Mouse (Mus musculus) limb, embryonic 10.5 days (tissue): ENCODE measurements at regions not wholly inside any gene's neighbourhood (a gene's known extent, or its start where the extent isn't known, plus 50 kb on each side); places are given as distances from the start of the nearest gene placed in this dataset.
A peak's percentile ranks its signal among the peaks of the same experiment; 100 is the strongest.
"Not testable (repeated sequence)": the region's sequence is repeated elsewhere in the genome, so short reads cannot be mapped to it uniquely, and the experiment has no call there.

ENCODE experiments used
- DNase-seq: peaks from one replicate; pipeline ENCODE4 v3.0.0-alpha.2; 2017; ENCODE audit warnings: low spot score
- H3K27ac ChIP-seq: fragments of 300-500 bp; sonication (generic); 2 replicates; pipeline ENCODE4 v1.5.1; 2016; ENCODE audit warnings: mild to moderate bottlenecking
- H3K27me3 ChIP-seq: fragments of 300-500 bp; sonication (generic); 2 replicates; pipeline ENCODE4 v1.6.1; 2016; ENCODE audit warnings: low read depth, mild to moderate bottlenecking; ENCODE audit not compliant: poor library complexity, severe bottlenecking
- H3K36me3 ChIP-seq: fragments of 300-500 bp; sonication (generic); 2 replicates; pipeline ENCODE4 v1.6.1; 2016; ENCODE audit warnings: mild to moderate bottlenecking, moderate library complexity
- H3K4me1 ChIP-seq: fragments of 300-500 bp; sonication (generic); 2 replicates; pipeline ENCODE4 v1.6.1; 2016
- H3K4me3 ChIP-seq: fragments of 300-500 bp; sonication (generic); 2 replicates; pipeline ENCODE4 v1.5.1; 2016; ENCODE audit warnings: mild to moderate bottlenecking, moderate library complexity
- H3K9me3 ChIP-seq: fragments of 300-500 bp; sonication (generic); replicated peaks from 2 replicates; pipeline ENCODE4 v1.6.1; 2016; ENCODE audit warnings: mild to moderate bottlenecking
- WGBS: fragments of 180-500 bp; shearing (Covaris S2); methylation state at CpG from one replicate; pipeline ENCODE4 v1.1.7; 2016; 5-methylcytosine and 5-hydroxymethylcytosine counted together

DNA sequence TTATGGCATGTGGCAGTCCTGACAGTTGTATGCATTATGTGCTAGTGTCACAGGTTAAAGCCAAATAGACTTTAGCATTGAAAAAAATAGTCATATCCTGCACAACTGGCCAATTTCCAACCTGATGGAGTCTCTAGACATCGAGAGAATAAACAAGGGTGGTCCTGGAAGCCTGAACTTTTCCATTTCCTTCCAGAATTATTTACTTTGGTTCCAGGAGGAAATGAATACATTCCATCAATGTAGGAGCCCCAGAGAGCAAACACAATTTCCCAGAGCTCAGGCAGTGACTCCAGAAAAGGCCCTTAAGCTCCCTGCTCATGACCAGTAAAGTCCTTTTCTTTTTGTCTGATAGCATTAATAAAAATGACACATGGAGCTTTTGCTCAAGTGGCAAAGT lies 151.9 kb upstream of the Got2 start:
- H3K27me3 ChIP-seq: no peaks in the 10 kb centered on the region
- no peak for DNase-seq
- peaks cover 26% of the 10 kb centered on the region for H3K4me1 ChIP-seq
- no peaks in the 10 kb centered on the region for H3K36me3 ChIP-seq
- no peak overlapping the region for H3K4me3 ChIP-seq
- H3K27ac ChIP-seq: peak overlapping the region; percentile 56; the same call in 1 of the 2 replicates
- WGBS: 53% methylated on average over 1 of the region's 1 CpGs
- H3K9me3 ChIP-seq: no peaks in the 10 kb centered on the region

- not testable (repeated sequence) for H3K9me3 ChIP-seq, H3K4me1 ChIP-seq, DNase-seq, H3K4me3 ChIP-seq, H3K27ac ChIP-seq, H3K27me3 ChIP-seq, H3K36me3 ChIP-seq
- WGBS: 85% methylated on average over 3 of the region's 3 CpGs
Measured at GRCm38 (mm10) chr8:96018742-96019141, 130.4 kb upstream of the Got2 start.

GRCm38 (mm10) chr8:96012002-96012401 lies 123.7 kb upstream of the Got2 start:
- WGBS: 81% methylated on average over 1 of the region's 1 CpGs
- Histone ChIP-seq H3K4me1 (no peaks in the 10 kb centered on the region), H3K4me3 (no peak overlapping the region), H3K9me3 (no peaks in the 10 kb centered on the region), H3K27ac (no peak overlapping the region), H3K27me3 (no peaks in the 10 kb centered on the region), H3K36me3 (no peaks in the 10 kb centered on the region)
- no peak for DNase-seq

- no peak for DNase-seq
- WGBS: 87% methylated on average over 8 of the region's 8 CpGs
- Histone ChIP-seq H3K36me3 (no peaks in the 10 kb centered on the region), H3K27ac (no peak overlapping the region), H3K27me3 (no peaks in the 10 kb centered on the region), H3K4me3 (no peak overlapping the region), H3K4me1 (peaks cover 4% of the 10 kb centered on the region; the same call in 1 of the 2 replicates), H3K9me3 (no peaks in the 10 kb centered on the region)
Measured at GRCm38 (mm10) chr8:95991826-95992463, 103.6 kb upstream of the Got2 start.

DNA sequence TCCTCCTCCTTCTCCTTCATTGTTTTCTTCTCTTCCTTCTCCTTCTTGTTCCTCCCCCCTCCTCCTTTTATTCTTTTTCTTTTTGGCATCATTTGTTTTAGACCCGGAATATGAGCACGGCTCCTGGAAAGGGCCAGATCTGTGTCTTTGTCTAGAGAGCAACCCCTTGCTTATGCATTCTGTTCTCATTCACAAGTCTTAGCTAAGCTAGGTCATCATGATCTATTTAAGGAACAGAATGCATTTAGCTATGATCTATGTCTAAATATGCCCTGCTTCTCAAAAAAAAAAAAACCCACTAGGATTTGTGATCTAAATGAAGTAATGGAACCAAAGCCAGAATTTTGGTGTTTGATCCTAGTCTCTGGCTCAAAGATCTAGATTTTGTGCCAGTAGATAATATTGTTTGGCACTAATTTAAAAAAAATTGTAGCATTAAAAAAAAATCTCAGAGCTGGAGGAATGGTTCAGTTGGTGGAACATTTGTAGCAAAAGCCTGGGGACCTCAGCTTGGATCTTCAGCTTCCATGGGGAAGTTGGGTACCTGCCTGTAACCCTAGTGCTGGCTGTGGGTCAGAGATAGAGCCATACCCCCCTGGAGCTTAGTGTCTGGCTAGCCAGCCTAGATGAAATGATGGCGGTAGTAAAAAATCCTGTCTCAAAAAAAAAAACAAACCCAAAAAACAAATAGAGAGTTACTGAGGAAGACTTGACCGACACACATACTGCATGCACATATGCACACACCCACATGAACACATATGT lies 100.5 kb upstream of the Got2 start:
- no peak for DNase-seq
- no peak overlapping the region for H3K27ac ChIP-seq
- 93% methylated on average over 4 of the region's 4 CpGs for WGBS
- H3K4me1 ChIP-seq: peaks cover 4% of the 10 kb centered on the region; the same call in 1 of the 2 replicates
- no peaks in the 10 kb centered on the region for H3K9me3 ChIP-seq
- no peak overlapping the region for H3K4me3 ChIP-seq
- no peaks in the 10 kb centered on the region for H3K36me3 ChIP-seq
- H3K27me3 ChIP-seq: no peaks in the 10 kb centered on the region

DNA sequence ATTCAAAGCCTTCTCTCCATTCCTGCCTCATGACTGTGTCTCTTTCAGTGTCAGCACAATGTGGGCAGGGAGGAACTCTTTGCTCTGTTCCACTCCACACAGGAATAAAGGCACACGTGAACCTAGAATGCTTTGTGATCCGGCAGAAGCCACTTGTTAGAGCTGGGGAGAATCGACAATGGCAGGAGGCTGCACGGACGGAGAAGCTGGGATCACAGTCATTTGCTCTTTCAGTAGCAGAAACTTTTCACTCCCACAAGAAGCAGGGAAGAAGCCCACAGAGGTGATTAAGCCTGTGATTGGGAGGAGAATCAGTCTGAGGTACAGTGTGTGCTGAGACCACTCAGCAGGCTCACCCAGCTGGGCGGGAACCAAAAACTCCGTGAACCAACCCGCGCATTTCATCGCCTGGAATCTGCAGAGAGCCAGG lies 98.7 kb upstream of the Got2 start:
- H3K4me3 ChIP-seq: peak overlapping the region; percentile 9
- H3K4me1 ChIP-seq: peaks cover 4% of the 10 kb centered on the region; the same call in 1 of the 2 replicates
- no peak overlapping the region for H3K27ac ChIP-seq
- no peaks in the 10 kb centered on the region for H3K9me3 ChIP-seq
- 36% methylated on average over 10 of the region's 10 CpGs for WGBS
- H3K36me3 ChIP-seq: no peaks in the 10 kb centered on the region
- no peaks in the 10 kb centered on the region for H3K27me3 ChIP-seq
- no peak for DNase-seq

- 72% methylated on average over 3 of the region's 3 CpGs for WGBS
- Histone ChIP-seq H3K27ac (no peak overlapping the region), H3K27me3 (no peaks in the 10 kb centered on the region), H3K4me3 (no peak overlapping the region), H3K36me3 (no peaks in the 10 kb centered on the region), H3K9me3 (no peaks in the 10 kb centered on the region), H3K4me1 (peaks cover 4% of the 10 kb centered on the region; the same call in 1 of the 2 replicates)
- no peak for DNase-seq
Measured at GRCm38 (mm10) chr8:95986410-95986809, 98.1 kb upstream of the Got2 start.

- Histone ChIP-seq H3K36me3 (no peaks in the 10 kb centered on the region), H3K27ac (no peak overlapping the region), H3K9me3 (no peaks in the 10 kb centered on the region), H3K27me3 (no peaks in the 10 kb centered on the region), H3K4me3 (no peak overlapping the region), H3K4me1 (peaks cover 4% of the 10 kb centered on the region; the same call in 1 of the 2 replicates)
- 80% methylated on average over 2 of the region's 2 CpGs for WGBS
- no peak for DNase-seq
Measured at GRCm38 (mm10) chr8:95983690-95984089, 95.3 kb upstream of the Got2 start.

DNA sequence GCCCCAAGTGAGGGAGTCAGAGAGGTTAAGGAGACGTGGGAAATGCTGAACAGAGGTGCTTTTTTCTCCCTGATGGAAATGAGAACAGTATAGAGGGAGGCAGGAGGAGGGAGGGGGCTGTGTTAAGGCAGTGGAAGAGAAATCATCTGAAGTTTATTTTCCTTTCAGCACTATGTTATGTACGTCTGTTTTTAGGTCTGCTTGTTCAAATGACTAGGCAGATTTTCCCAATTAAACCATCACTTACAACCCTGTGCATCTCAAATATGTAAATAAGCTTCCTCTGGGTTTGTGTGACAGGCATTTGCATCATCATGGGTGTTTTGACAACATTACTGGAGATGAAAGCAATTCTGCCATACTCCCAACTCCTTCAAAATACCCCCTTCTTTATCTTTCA lies 92.1 kb upstream of the Got2 start:
- H3K9me3 ChIP-seq: no peaks in the 10 kb centered on the region
- WGBS: 44% methylated on average over 2 of the region's 2 CpGs
- H3K27me3 ChIP-seq: no peaks in the 10 kb centered on the region
- no peak for DNase-seq
- no peaks in the 10 kb centered on the region for H3K36me3 ChIP-seq
- no peak overlapping the region for H3K4me3 ChIP-seq
- no peaks in the 10 kb centered on the region for H3K4me1 ChIP-seq
- no peak overlapping the region for H3K27ac ChIP-seq

- H3K27ac ChIP-seq: no peak overlapping the region
- peaks cover 6% of the 10 kb centered on the region for H3K4me1 ChIP-seq
- no peaks in the 10 kb centered on the region for H3K36me3 ChIP-seq
- no peak overlapping the region for H3K4me3 ChIP-seq
- 52% methylated on average over 6 of the region's 6 CpGs for WGBS
- DNase-seq: peak; percentile 63
- no peaks in the 10 kb centered on the region for H3K9me3 ChIP-seq
- no peaks in the 10 kb centered on the region for H3K27me3 ChIP-seq
Measured at GRCm38 (mm10) chr8:95979223-95979622, 90.9 kb upstream of the Got2 start.

- Histone ChIP-seq H3K9me3 (no peaks in the 10 kb centered on the region), H3K27me3 (no peaks in the 10 kb centered on the region), H3K4me1 (peaks cover 26% of the 10 kb centered on the region), H3K27ac (no peak overlapping the region), H3K4me3 (no peak overlapping the region), H3K36me3 (no peaks in the 10 kb centered on the region)
- 18% methylated on average over 4 of the region's 4 CpGs for WGBS
- no peak for DNase-seq
Measured at GRCm38 (mm10) chr8:95974889-95975288, 86.5 kb upstream of the Got2 start.

- DNase-seq: peak; percentile 39
- Histone ChIP-seq H3K36me3 (no peaks in the 10 kb centered on the region), H3K9me3 (no peaks in the 10 kb centered on the region), H3K27ac (peak overlapping the region; percentile 81), H3K4me1 (peaks cover 26% of the 10 kb centered on the region), H3K4me3 (peak overlapping the region; percentile 25), H3K27me3 (no peaks in the 10 kb centered on the region)
- WGBS: 24% methylated on average over 5 of the region's 5 CpGs
Measured at GRCm38 (mm10) chr8:95974231-95974630, 85.9 kb upstream of the Got2 start.

DNA sequence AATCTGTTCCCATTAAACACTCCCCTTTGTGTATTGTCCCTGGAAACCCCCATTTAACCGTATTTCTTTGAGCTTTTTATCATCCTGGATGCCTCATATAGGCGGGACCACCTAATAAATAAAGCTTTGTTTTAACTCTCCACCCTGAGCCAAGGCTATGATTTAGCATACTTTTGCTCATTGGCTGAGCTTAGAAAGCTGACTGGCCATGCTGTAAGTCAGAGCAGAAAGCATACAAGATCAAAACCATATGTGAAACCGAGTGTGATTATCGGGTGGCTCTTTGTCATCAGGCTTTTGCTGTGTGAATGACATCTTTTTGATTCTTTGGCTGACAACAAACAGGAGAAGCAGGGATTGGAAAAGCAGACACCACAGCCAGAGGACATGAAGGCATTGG lies 85.2 kb upstream of the Got2 start:
- WGBS: 15% methylated on average over 4 of the region's 4 CpGs
- Histone ChIP-seq H3K4me3 (peak overlapping the region; percentile 25), H3K27me3 (no peaks in the 10 kb centered on the region), H3K27ac (peak overlapping the region; percentile 81), H3K9me3 (no peaks in the 10 kb centered on the region), H3K36me3 (no peaks in the 10 kb centered on the region), H3K4me1 (peaks cover 26% of the 10 kb centered on the region)
- no peak for DNase-seq
